Mouse (Mus musculus): ENCODE results near the gene Ecm1. TPM values are rescaled to one million over a fixed set of nuclear protein-coding genes. Genes with fewer than 3 reads are reported as not detected.

Gene Ecm1
- polyA plus RNA-seq, 1 experiment from 2014 or later = 6.8 TPM

- ATAC-seq (ENCODE audit: insufficient number of reproducible peaks, low FRiP score, low TSS enrichment, low read depth) (no peak), DNase-seq (ENCODE audit: low spot score) (no peak)
- peaks cover 8% of the 10 kb centered on the region; the same call in 1 of the 2 replicates for H3K36me3 ChIP-seq (ENCODE audit: control insufficient read depth, insufficient read depth, low read length)
- no peak overlapping the region for H3K4me3 ChIP-seq (ENCODE audit: low read depth, low read length)
- no peak overlapping the region for H3K9ac ChIP-seq (ENCODE audit: low read length)
- WGBS = 87% methylated on average over 11 of the region's 11 CpGs
- H3K4me1 ChIP-seq (ENCODE audit: control insufficient read depth, insufficient read depth, low read length) = no peaks in the 10 kb centered on the region
- H3K27ac ChIP-seq (replicated peaks; ENCODE audit: low read depth, low read length) = no peak overlapping the region
- H3K9me3 ChIP-seq (ENCODE audit: control insufficient read depth, low read length) = no peaks in the 10 kb centered on the region
- H3K4me2 ChIP-seq (ENCODE audit: low read depth, severe bottlenecking) = no peak overlapping the region
- H3K27me3 ChIP-seq (ENCODE audit: control insufficient read depth, insufficient read depth, low read length) = no peaks in the 10 kb centered on the region
These were observed 6.4 kb downstream of the Ecm1 start for GRCm38 (mm10) chr3:95732744-95733521.

GRCm38 (mm10) chr3:95732297-95732696, 7.1 kb downstream of the Ecm1 start:
- peaks cover 7% of the 10 kb centered on the region; the same call in 1 of the 2 replicates for H3K36me3 ChIP-seq (ENCODE audit: control insufficient read depth, insufficient read depth, low read length)
- no peak overlapping the region for H3K9ac ChIP-seq (ENCODE audit: low read length)
- WGBS = 98% methylated on average over 9 of the region's 9 CpGs
- H3K4me3 ChIP-seq (ENCODE audit: low read depth, low read length) = no peak overlapping the region
- ATAC-seq (ENCODE audit: insufficient number of reproducible peaks, low FRiP score, low TSS enrichment, low read depth) (no peak), DNase-seq (ENCODE audit: low spot score) (no peak)
- H3K27me3 ChIP-seq (ENCODE audit: control insufficient read depth, insufficient read depth, low read length) = no peaks in the 10 kb centered on the region
- no peaks in the 10 kb centered on the region for H3K9me3 ChIP-seq (ENCODE audit: control insufficient read depth, low read length)
- no peak overlapping the region for H3K4me2 ChIP-seq (ENCODE audit: low read depth, severe bottlenecking)
- H3K27ac ChIP-seq (replicated peaks; ENCODE audit: low read depth, low read length) = no peak overlapping the region
- no peaks in the 10 kb centered on the region for H3K4me1 ChIP-seq (ENCODE audit: control insufficient read depth, insufficient read depth, low read length)

- DNase-seq (ENCODE audit: low spot score) = no peak
These were observed 7.6 kb downstream of the Ecm1 start for GRCm38 (mm10) chr3:95731802-95732201.

GRCm38 (mm10) chr3:95730431-95730830, 8.9 kb downstream of the Ecm1 start:
- H3K9me3 ChIP-seq (ENCODE audit: control insufficient read depth, low read length) = no peaks in the 10 kb centered on the region
- peaks cover 2% of the 10 kb centered on the region; the same call in 1 of the 2 replicates for H3K36me3 ChIP-seq (ENCODE audit: control insufficient read depth, insufficient read depth, low read length)
- WGBS = 70% methylated on average over 7 of the region's 7 CpGs
- no peak overlapping the region for H3K27ac ChIP-seq (replicated peaks; ENCODE audit: low read depth, low read length)
- ATAC-seq (ENCODE audit: insufficient number of reproducible peaks, low FRiP score, low TSS enrichment, low read depth) (no peak), DNase-seq (ENCODE audit: low spot score) (no peak)
- no peak overlapping the region for H3K4me2 ChIP-seq (ENCODE audit: low read depth, severe bottlenecking)
- H3K4me1 ChIP-seq (ENCODE audit: control insufficient read depth, insufficient read depth, low read length) = no peaks in the 10 kb centered on the region
- no peak overlapping the region for H3K9ac ChIP-seq (ENCODE audit: low read length)
- H3K27me3 ChIP-seq (ENCODE audit: control insufficient read depth, insufficient read depth, low read length) = no peaks in the 10 kb centered on the region
- H3K4me3 ChIP-seq (ENCODE audit: low read depth, low read length) = no peak overlapping the region

More at GRCm38 (mm10) chr3:95731802-95732201, 7.6 kb downstream of the Ecm1 start:
- no peak for ATAC-seq (ENCODE audit: insufficient number of reproducible peaks, low FRiP score, low TSS enrichment, low read depth)
- H3K36me3 ChIP-seq (ENCODE audit: control insufficient read depth, insufficient read depth, low read length) = peaks cover 7% of the 10 kb centered on the region; the same call in 1 of the 2 replicates
- H3K27me3 ChIP-seq (ENCODE audit: control insufficient read depth, insufficient read depth, low read length) = no peaks in the 10 kb centered on the region
- no peaks in the 10 kb centered on the region for H3K9me3 ChIP-seq (ENCODE audit: control insufficient read depth, low read length)
- WGBS = 86% methylated on average over 4 of the region's 4 CpGs
- no peaks in the 10 kb centered on the region for H3K4me1 ChIP-seq (ENCODE audit: control insufficient read depth, insufficient read depth, low read length)
- no peak overlapping the region for H3K4me2 ChIP-seq (ENCODE audit: low read depth, severe bottlenecking)
- no peak overlapping the region for H3K27ac ChIP-seq (replicated peaks; ENCODE audit: low read depth, low read length)
- no peak overlapping the region for H3K4me3 ChIP-seq (ENCODE audit: low read depth, low read length)
- H3K9ac ChIP-seq (ENCODE audit: low read length) = no peak overlapping the region

- DNase-seq (ENCODE audit: low spot score) (no peak), ATAC-seq (ENCODE audit: insufficient number of reproducible peaks, low FRiP score, low TSS enrichment, low read depth) (no peak)
- Histone ChIP-seq H3K9ac (ENCODE audit: low read length) (no peak overlapping the region), H3K4me2 (ENCODE audit: low read depth, severe bottlenecking) (no peak overlapping the region), H3K36me3 (ENCODE audit: control insufficient read depth, insufficient read depth, low read length) (no peaks in the 10 kb centered on the region), H3K27me3 (ENCODE audit: control insufficient read depth, insufficient read depth, low read length) (no peaks in the 10 kb centered on the region), H3K9me3 (ENCODE audit: control insufficient read depth, low read length) (no peaks in the 10 kb centered on the region), H3K4me3 (ENCODE audit: low read depth, low read length) (no peak overlapping the region), H3K27ac (replicated peaks; ENCODE audit: low read depth, low read length) (no peak overlapping the region), H3K4me1 (ENCODE audit: control insufficient read depth, insufficient read depth, low read length) (no peaks in the 10 kb centered on the region)
- 76% methylated on average over 2 of the region's 2 CpGs for WGBS
These were observed 10.5 kb downstream of the Ecm1 start for GRCm38 (mm10) chr3:95728906-95729305.

GRCm38 (mm10) chr3:95726696-95727358, 12.5 kb downstream of the Ecm1 start:
- Histone ChIP-seq H3K4me1 (ENCODE audit: control insufficient read depth, insufficient read depth, low read length) (no peaks in the 10 kb centered on the region), H3K4me3 (ENCODE audit: low read depth, low read length) (no peak overlapping the region), H3K4me2 (ENCODE audit: low read depth, severe bottlenecking) (no peak overlapping the region), H3K9me3 (ENCODE audit: control insufficient read depth, low read length) (no peaks in the 10 kb centered on the region), H3K9ac (ENCODE audit: low read length) (no peak overlapping the region), H3K27me3 (ENCODE audit: control insufficient read depth, insufficient read depth, low read length) (no peaks in the 10 kb centered on the region), H3K27ac (replicated peaks; ENCODE audit: low read depth, low read length) (no peak overlapping the region), H3K36me3 (ENCODE audit: control insufficient read depth, insufficient read depth, low read length) (no peaks in the 10 kb centered on the region)
- DNase-seq (ENCODE audit: low spot score) = no peak
- 65% methylated on average over 7 of the region's 7 CpGs for WGBS
- ATAC-seq (ENCODE audit: insufficient number of reproducible peaks, low FRiP score, low TSS enrichment, low read depth) = no peak

GRCm38 (mm10) chr3:95725863-95726262, 13.5 kb downstream of the Ecm1 start:
- no peak for DNase-seq (ENCODE audit: low spot score)
- H3K27me3 ChIP-seq (ENCODE audit: control insufficient read depth, insufficient read depth, low read length) = no peaks in the 10 kb centered on the region
- H3K4me2 ChIP-seq (ENCODE audit: low read depth, severe bottlenecking) = no peak overlapping the region
- H3K27ac ChIP-seq (replicated peaks; ENCODE audit: low read depth, low read length) = no peak overlapping the region
- no peaks in the 10 kb centered on the region for H3K9me3 ChIP-seq (ENCODE audit: control insufficient read depth, low read length)
- H3K4me1 ChIP-seq (ENCODE audit: control insufficient read depth, insufficient read depth, low read length) = no peaks in the 10 kb centered on the region
- no peak overlapping the region for H3K9ac ChIP-seq (ENCODE audit: low read length)
- ATAC-seq (ENCODE audit: insufficient number of reproducible peaks, low FRiP score, low TSS enrichment, low read depth) = no peak
- H3K36me3 ChIP-seq (ENCODE audit: control insufficient read depth, insufficient read depth, low read length) = no peaks in the 10 kb centered on the region
- H3K4me3 ChIP-seq (ENCODE audit: low read depth, low read length) = no peak overlapping the region
- WGBS = 85% methylated on average over 7 of the region's 7 CpGs

GRCm38 (mm10) chr3:95722386-95722785, 17.0 kb downstream of the Ecm1 start:
- no peaks in the 10 kb centered on the region for H3K4me1 ChIP-seq (ENCODE audit: control insufficient read depth, insufficient read depth, low read length)
- ATAC-seq (ENCODE audit: insufficient number of reproducible peaks, low FRiP score, low TSS enrichment, low read depth) = no peak
- H3K9me3 ChIP-seq (ENCODE audit: control insufficient read depth, low read length) = no peaks in the 10 kb centered on the region
- H3K36me3 ChIP-seq (ENCODE audit: control insufficient read depth, insufficient read depth, low read length) = no peaks in the 10 kb centered on the region
- no peak overlapping the region for H3K27ac ChIP-seq (replicated peaks; ENCODE audit: low read depth, low read length)
- DNase-seq (ENCODE audit: low spot score) = no peak
- no peak overlapping the region for H3K4me2 ChIP-seq (ENCODE audit: low read depth, severe bottlenecking)
- WGBS = 65% methylated on average over 3 of the region's 3 CpGs
- no peak overlapping the region for H3K4me3 ChIP-seq (ENCODE audit: low read depth, low read length)
- no peak overlapping the region for H3K9ac ChIP-seq (ENCODE audit: low read length)
- H3K27me3 ChIP-seq (ENCODE audit: control insufficient read depth, insufficient read depth, low read length) = no peaks in the 10 kb centered on the region

All from limb, embryonic 11.5 days (tissue).